Mouse (Mus musculus): ENCODE data around the gene Tnks1bp1. TPM values are rescaled to one million over a fixed set of nuclear protein-coding genes. Genes with fewer than 3 reads are reported as not detected.

The Tnks1bp1 gene
- polyA plus RNA-seq, 2 experiments, result 0.75 to 4.4 TPM

DNA sequence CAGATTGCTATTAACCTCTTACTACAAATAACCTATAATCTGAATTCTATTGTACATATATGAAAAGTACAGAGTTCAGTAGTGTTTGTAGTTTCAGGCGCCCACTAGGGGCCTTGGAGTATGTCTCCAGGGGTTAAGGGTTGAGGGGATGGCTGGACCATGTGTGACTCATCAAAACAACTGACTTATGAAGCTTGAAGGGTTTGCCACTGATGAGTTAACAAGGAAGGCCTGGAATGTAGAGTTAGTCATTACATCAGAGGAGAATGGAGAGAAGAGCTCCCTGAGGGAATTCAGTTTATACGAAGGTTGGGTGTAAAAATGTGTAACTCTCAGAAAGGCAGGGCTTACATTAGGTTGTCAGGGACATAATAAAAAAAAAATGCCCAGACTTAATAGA is 50.2 kb downstream of the Tnks1bp1 start:
- no peaks in the 10 kb centered on the region for H3K27me3 ChIP-seq (ENCODE audit: control insufficient read depth, insufficient read depth, low read length)
- H3K4me2 ChIP-seq (ENCODE audit: low read depth), result no peak overlapping the region
- no peaks in the 10 kb centered on the region for H3K36me3 ChIP-seq (replicated peaks; ENCODE audit: control insufficient read depth, insufficient read depth, low read depth)
- H3K9ac ChIP-seq (replicated peaks), result no peak overlapping the region
- 58% methylated on average over 2 of the region's 2 CpGs for WGBS (ENCODE audit: insufficient replicate concordance)
- H3K4me1 ChIP-seq (replicated peaks; ENCODE audit: control insufficient read depth in 2 of 2, insufficient read depth in 2 of 2, low read length in 1 of 2), result peaks cover 0 to 3% of the 10 kb centered on the region in 2 experiments; a peak in 1 of 4 replicates
- H3K4me3 ChIP-seq (ENCODE audit: insufficient read depth in 1 of 2, low read depth in 2 of 2, low read length in 2 of 2), result no peak overlapping the region
- no peaks in the 10 kb centered on the region for H3K9me3 ChIP-seq (ENCODE audit: control insufficient read depth, low read length)
- DNase-seq (ENCODE audit: low read depth in 3 of 3, low spot score in 3 of 3) (no peak), ATAC-seq (ENCODE audit: insufficient read depth) (no peak)
- no peak overlapping the region for H3K27ac ChIP-seq
- no peak for TF ChIP-seq CTCF (IDR thresholded peaks at IDR 0.05; ENCODE audit: low read depth)
- no peak for TF ChIP-seq EP300 (IDR thresholded peaks at IDR 0.05; ENCODE audit: low read depth)

DNA sequence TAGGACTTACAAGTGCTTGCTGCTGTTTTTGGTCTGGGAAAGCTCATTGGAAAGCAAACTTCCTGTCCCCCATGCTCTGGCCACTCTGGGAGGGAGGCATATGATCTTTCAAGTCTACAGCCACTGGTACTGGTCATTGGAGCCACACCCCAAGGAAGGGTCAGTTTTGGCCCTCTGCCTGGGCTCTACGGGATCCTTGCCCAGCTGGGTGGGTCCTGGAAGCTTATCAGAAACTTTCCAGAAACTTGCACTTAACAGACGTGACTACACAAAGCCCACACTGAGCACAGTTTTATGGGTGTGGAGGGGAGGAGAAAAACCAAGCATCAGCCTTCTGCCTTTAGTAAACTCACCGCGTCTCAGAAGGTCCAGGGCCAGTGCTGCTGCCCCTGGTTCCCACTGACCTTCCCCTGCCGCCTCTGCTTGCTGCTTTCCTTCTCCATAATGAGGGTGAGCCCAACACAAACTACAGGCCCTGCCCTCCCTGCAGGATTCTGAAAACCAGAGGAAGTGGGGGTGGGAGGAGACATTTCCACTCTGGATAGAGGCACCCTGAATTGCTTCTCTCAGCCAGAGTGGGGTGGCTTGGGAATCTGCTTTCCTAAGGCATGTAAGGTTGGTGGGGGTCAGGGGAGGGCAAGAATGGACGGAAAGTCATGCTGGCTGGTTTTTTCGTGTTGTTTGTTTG is 51.1 kb downstream of the Tnks1bp1 start:
- ATAC-seq (ENCODE audit: insufficient read depth), result no peak
- TF ChIP-seq CTCF (IDR thresholded peaks at IDR 0.05; ENCODE audit: low read depth), result no peak
- no peak for TF ChIP-seq EP300 (IDR thresholded peaks at IDR 0.05; ENCODE audit: low read depth)
- Histone ChIP-seq H3K4me3 (ENCODE audit: insufficient read depth in 1 of 2, low read depth in 2 of 2, low read length in 2 of 2) (no peak overlapping the region), H3K9ac (replicated peaks) (no peak overlapping the region), H3K27ac (no peak overlapping the region), H3K4me2 (ENCODE audit: low read depth) (no peak overlapping the region), H3K4me1 (replicated peaks; ENCODE audit: control insufficient read depth in 2 of 2, insufficient read depth in 2 of 2, low read length in 1 of 2) (peaks cover 0 to 3% of the 10 kb centered on the region in 2 experiments; a peak in 1 of 4 replicates), H3K36me3 (replicated peaks; ENCODE audit: control insufficient read depth, insufficient read depth, low read depth) (no peaks in the 10 kb centered on the region), H3K9me3 (ENCODE audit: control insufficient read depth, low read length) (no peaks in the 10 kb centered on the region), H3K27me3 (ENCODE audit: control insufficient read depth, insufficient read depth, low read length) (no peaks in the 10 kb centered on the region)
- no peak for DNase-seq (ENCODE audit: low read depth in 3 of 3, low spot score in 3 of 3)
- 52% methylated on average over 7 of the region's 7 CpGs for WGBS (ENCODE audit: insufficient replicate concordance)

DNA sequence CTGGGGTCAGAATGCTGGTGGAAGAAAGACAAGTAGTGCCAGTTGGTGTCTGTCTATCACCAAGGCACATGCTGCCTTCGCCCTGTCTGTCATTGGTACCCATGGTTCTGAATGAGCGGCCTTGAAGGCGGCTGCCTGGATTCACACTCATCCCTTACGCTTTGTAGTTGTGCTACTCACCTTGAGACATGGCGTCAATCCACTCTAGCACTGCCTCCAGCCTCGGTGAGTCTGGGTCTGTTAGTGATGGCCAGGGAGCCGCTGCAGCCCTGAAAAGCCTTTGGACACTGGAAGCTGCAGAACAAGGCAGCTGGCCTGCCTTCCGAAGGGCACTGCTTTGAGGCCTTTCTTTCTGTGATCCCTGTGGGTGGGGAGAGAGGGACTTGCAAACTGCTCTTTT is 55.4 kb downstream of the Tnks1bp1 start:
- no peak for ATAC-seq (ENCODE audit: insufficient read depth)
- Histone ChIP-seq H3K4me2 (ENCODE audit: low read depth) (no peak overlapping the region), H3K36me3 (replicated peaks; ENCODE audit: control insufficient read depth, insufficient read depth, low read depth) (no peaks in the 10 kb centered on the region), H3K27ac (no peak overlapping the region), H3K4me3 (ENCODE audit: insufficient read depth in 1 of 2, low read depth in 2 of 2, low read length in 2 of 2) (no peak overlapping the region), H3K9me3 (ENCODE audit: control insufficient read depth, low read length) (no peaks in the 10 kb centered on the region), H3K27me3 (ENCODE audit: control insufficient read depth, insufficient read depth, low read length) (no peaks in the 10 kb centered on the region), H3K4me1 (replicated peaks; ENCODE audit: control insufficient read depth in 2 of 2, insufficient read depth in 2 of 2, low read length in 1 of 2) (no peaks in the 10 kb centered on the region), H3K9ac (replicated peaks) (no peak overlapping the region)
- TF ChIP-seq EP300 (IDR thresholded peaks at IDR 0.05; ENCODE audit: low read depth) (no peak), CTCF (IDR thresholded peaks at IDR 0.05; ENCODE audit: low read depth) (no peak)
- 58% methylated on average over 8 of the region's 8 CpGs for whole genome bisulfite sequencing (ENCODE audit: insufficient replicate concordance)
- DNase-seq (ENCODE audit: low read depth in 3 of 3, low spot score in 3 of 3), result no peak

DNA sequence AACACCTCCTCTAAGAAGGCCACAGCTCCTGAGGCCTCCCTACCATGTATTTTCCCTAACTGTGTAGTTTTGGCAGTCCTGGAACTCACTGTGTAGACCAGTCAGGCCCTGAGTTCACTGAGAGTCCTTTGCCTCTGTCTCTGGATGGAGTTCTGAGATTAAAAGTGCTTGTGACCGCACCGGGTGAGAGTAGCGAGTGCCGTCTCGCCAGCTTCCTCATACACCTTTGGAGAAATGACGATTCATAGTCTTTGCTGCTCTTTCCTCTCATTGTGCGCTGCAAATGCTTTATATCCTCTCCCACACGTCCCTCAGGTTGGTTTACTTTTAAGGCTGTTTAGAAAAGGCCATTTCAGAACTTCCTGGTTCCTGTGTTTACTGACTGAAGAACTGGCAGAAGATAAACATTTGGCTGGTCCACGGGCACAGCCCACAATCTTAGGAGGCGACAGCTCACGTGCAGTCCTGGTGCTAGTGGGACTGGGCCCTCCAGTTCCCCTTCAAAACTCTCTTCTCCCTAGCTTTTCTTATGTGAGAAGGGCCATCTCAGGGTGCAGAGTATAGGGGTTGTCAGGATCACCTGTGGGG is 57.7 kb downstream of the Tnks1bp1 start:
- DNase-seq (ENCODE audit: low read depth in 3 of 3, low spot score in 3 of 3) (no peak), ATAC-seq (ENCODE audit: insufficient read depth) (no peak)
- no peak overlapping the region for H3K9ac ChIP-seq (replicated peaks)
- no peaks in the 10 kb centered on the region for H3K27me3 ChIP-seq (ENCODE audit: control insufficient read depth, insufficient read depth, low read length)
- no peaks in the 10 kb centered on the region for H3K9me3 ChIP-seq (ENCODE audit: control insufficient read depth, low read length)
- no peaks in the 10 kb centered on the region for H3K4me1 ChIP-seq (replicated peaks; ENCODE audit: control insufficient read depth in 2 of 2, insufficient read depth in 2 of 2, low read length in 1 of 2)
- no peak overlapping the region for H3K4me2 ChIP-seq (ENCODE audit: low read depth)
- WGBS (ENCODE audit: insufficient replicate concordance), result 25% methylated on average over 11 of the region's 11 CpGs
- no peak overlapping the region for H3K4me3 ChIP-seq (ENCODE audit: insufficient read depth in 1 of 2, low read depth in 2 of 2, low read length in 2 of 2)
- no peak overlapping the region for H3K27ac ChIP-seq
- TF ChIP-seq EP300 (IDR thresholded peaks at IDR 0.05; ENCODE audit: low read depth), result no peak
- no peak for TF ChIP-seq CTCF (IDR thresholded peaks at IDR 0.05; ENCODE audit: low read depth)
- no peaks in the 10 kb centered on the region for H3K36me3 ChIP-seq (replicated peaks; ENCODE audit: control insufficient read depth, insufficient read depth, low read depth)

DNA sequence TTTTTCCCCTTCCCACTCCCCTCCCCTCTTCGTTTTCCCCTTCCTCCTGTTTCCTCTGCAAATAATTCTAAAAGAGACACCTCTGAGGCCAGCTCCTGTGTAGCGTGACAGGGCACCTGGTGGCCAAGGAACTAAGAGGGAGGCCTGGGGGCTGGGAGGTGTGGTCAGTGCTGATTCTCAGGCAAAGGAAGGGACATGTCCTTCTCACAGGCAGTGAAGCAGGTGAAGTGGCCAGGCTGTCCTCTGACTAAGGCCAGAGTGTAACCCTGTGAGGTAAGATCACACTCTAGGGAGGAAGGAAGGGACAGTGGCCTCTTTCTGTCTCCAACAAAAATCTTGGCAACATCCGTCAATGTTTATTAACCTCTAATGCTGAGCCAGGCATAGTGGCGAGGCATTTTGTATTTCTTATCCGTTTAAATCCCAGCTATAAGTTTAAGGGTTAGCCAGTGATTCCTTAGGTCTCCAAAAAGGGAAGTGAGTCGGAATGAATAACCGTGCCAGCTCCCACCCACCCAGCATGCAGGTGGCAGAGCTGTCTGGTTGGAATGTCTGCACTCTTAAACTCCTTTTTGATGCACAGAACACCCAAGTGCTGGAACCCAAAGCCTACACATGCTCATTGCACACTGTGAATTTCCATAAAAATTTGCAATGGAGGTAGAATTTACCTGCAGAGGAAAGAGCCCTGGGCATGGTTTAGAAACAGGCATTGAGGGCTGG is 58.4 kb downstream of the Tnks1bp1 start:
- no peaks in the 10 kb centered on the region for H3K36me3 ChIP-seq (replicated peaks; ENCODE audit: control insufficient read depth, insufficient read depth, low read depth)
- H3K27ac ChIP-seq, result no peak overlapping the region
- ATAC-seq (ENCODE audit: insufficient read depth) (no peak), DNase-seq (ENCODE audit: low read depth in 3 of 3, low spot score in 3 of 3) (no peak)
- no peaks in the 10 kb centered on the region for H3K9me3 ChIP-seq (ENCODE audit: control insufficient read depth, low read length)
- no peak overlapping the region for H3K9ac ChIP-seq (replicated peaks)
- H3K4me2 ChIP-seq (ENCODE audit: low read depth), result no peak overlapping the region
- H3K27me3 ChIP-seq (ENCODE audit: control insufficient read depth, insufficient read depth, low read length), result no peaks in the 10 kb centered on the region
- WGBS (ENCODE audit: insufficient replicate concordance), result 38% methylated on average over 7 of the region's 7 CpGs
- H3K4me1 ChIP-seq (replicated peaks; ENCODE audit: control insufficient read depth in 2 of 2, insufficient read depth in 2 of 2, low read length in 1 of 2), result no peaks in the 10 kb centered on the region
- no peak for TF ChIP-seq EP300 (IDR thresholded peaks at IDR 0.05; ENCODE audit: low read depth)
- TF ChIP-seq CTCF (IDR thresholded peaks at IDR 0.05; ENCODE audit: low read depth), result no peak
- no peak overlapping the region for H3K4me3 ChIP-seq (ENCODE audit: insufficient read depth in 1 of 2, low read depth in 2 of 2, low read length in 2 of 2)
